Mouse (Mus musculus) T-helper 2 cell (primary cell): ENCODE measurements around the gene Gm26566.

Source experiments
- in situ Hi-C: fragments of 300-600 bp; cut with MboI, MseI; formaldehyde crosslinking; loops from one replicate; pipeline ENCODE4 v1.15.1; 2025; ENCODE audit warnings: high pct_unique_total_duplicates

The Gm26566 gene

GRCm38 (mm10) chr4:88721791-88722721 is at the start of gene Gm26566, which contains the start of gene Klhl9:
Gene Gm26566, plus strand, starts transcription at chr4:88721805.
Gene Klhl9, minus strand, starts transcription at chr4:88722465.
- in situ Hi-C loops = loop anchor here (5.0 kb wide), 1 partner anchor 80 kb away; the partner anchor contains the start of gene Ifna13

- in situ Hi-C loops = no loop called here
Measured at GRCm38 (mm10) chr4:88676824-88677223, 44.8 kb upstream of the Gm26566 start, which contains the start of gene Ifna16. Gene Ifna16, minus strand, starts transcription at chr4:88676924.

DNA sequence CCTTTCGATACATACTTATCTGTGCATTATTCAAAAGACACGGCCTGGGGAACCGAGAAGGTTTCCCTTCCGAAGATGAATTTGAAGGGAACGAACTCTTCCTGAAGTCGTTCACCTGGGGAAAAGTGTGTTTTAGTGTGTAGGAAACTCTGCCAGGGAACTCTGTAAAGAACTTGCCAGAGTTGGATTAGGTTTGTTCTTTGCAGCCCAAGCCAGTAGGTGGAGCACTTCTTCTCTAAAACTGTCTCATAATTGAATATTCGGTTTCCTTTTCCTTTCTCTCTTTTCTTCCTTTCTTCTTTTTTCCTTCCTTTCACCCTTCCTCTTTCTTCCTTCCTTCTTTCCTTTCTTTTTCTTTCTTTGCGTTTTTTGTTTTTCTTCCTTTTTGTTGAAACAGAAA is 41.2 kb upstream of the Gm26566 start:
- in situ Hi-C loops = no loop called here

DNA sequence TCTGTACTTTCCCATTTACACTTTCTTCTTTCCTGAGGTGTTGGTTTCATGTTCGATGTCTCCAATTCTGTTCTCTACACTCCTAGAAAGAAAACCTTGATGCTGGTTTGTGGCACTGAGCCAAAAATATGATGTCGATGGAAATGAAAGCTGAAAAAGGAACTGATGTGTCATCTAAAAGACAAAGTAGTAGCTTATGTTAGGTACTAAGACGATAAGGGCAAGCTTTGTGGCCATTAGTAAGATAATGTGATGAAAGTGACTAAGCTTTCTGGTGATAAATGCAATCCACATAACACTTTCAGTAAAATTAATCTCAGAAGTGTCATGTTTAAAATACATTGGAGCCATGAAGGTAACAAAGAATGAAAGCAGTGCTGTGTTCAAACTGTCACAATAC is 40.3 kb upstream of the Gm26566 start:
- in situ Hi-C loops = no loop called here

- in situ Hi-C loops = no loop called here
Measured at GRCm38 (mm10) chr4:88683812-88684211, 37.8 kb upstream of the Gm26566 start, which contains the start of gene Ifna2. Gene Ifna2, minus strand, starts transcription at chr4:88683912.

GRCm38 (mm10) chr4:88691259-88691658 is 30.3 kb upstream of the Gm26566 start, which contains the start of gene Ifnab:
Gene Ifnab, minus strand, starts transcription at chr4:88691359.
- in situ Hi-C loops = no loop called here

DNA sequence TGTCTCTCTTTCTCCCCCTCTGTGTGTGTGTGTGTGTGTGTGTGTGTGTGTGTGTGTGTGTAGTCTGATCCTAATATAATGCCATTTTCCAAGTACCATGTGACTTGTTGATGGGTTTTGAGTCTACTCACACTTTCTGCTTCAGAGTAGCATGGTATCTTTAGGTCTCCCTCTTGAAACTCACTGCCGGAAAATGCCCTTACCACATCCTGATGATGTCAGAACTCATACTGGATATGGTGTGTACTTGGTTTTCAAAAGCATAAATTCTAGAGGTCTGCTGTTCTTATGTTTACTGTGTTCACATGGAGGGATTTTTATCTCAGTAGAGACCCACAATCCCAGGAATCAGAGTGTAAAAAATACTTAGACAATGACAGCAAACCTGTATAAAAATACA is 29.1 kb upstream of the Gm26566 start:
- in situ Hi-C loops = no loop called here

- in situ Hi-C loops = no loop called here
Measured at GRCm38 (mm10) chr4:88693392-88693791, 28.2 kb upstream of the Gm26566 start.

DNA sequence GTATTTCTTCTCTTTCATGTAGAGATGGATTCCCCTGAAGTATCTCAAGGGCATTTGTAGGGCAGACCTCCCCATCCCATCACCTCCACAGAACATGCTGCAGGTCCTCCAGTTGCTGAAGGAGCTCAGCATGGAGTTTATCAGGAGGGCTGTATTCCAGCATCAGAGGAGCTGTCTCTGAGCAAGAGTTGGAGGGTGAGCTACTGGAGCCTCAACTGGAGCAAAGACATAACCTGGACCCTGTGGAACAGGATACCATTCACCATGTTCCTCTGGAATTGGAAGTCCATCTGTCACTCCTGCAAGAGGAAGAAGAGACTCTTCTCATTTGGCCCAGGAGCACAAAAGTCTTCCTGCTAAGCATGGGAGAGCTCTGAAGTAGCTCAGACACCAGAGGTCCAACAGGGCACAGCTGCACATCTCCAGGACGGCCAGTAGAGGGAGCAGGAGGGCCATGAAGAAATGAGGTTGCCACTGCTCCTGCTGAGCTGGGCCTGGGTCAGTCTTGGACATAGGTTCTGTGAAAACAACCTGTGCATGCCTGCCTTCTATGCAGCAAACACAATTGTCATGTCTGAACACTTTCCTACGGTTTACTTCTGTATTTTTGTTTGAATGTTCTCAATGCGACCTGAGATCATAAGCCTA is 25.2 kb upstream of the Gm26566 start:
- in situ Hi-C loops = no loop called here

- in situ Hi-C loops = no loop called here
Measured at GRCm38 (mm10) chr4:88697108-88697507, 24.5 kb upstream of the Gm26566 start.

DNA sequence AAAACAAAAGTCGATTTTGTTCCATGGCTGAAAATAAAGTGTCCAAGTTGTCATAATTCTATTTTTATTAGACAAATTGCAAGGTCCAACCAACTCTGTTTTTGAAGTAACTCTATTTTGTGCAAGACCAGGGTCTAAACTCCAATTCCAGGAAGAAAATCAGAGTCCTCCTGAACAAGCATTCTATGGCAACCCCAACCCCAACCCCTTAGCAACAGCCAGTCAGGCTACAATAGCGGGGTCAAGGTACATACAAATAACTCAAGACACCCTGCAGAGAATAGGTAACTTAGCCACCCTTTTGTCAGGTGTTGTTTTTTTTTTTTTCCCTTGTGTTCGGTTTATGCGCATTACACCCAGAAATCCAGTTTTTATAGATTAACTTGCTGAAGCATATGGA is 23.9 kb upstream of the Gm26566 start:
- in situ Hi-C loops = no loop called here

GRCm38 (mm10) chr4:88698781-88699180 is 22.8 kb upstream of the Gm26566 start:
- in situ Hi-C loops = no loop called here

DNA sequence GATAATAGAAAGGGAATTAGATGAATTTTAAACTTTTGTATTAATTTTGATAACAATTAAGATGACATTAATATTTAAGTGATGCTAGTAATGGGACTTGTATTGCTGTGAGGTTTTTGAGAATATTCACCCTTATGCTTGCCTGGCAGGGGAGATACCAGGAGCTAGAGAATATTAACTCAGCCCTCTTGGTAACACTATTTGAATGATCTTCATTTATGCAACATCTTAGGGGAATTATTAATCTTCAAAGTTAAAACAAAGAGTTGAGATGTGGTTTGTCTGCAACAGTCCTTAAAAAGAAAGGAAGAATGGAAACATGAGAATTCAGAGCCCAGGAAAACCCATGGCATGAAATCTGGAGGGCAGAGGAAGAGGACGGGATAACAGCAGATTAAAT is 22.3 kb upstream of the Gm26566 start:
- in situ Hi-C loops = no loop called here

GRCm38 (mm10) chr4:88705924-88706323 is 15.7 kb upstream of the Gm26566 start:
- in situ Hi-C loops = no loop called here

- in situ Hi-C loops = no loop called here
Measured at GRCm38 (mm10) chr4:88707128-88707826, 14.3 kb upstream of the Gm26566 start.

GRCm38 (mm10) chr4:88714281-88714680 is 7.3 kb upstream of the Gm26566 start:
- in situ Hi-C loops = no loop called here

DNA sequence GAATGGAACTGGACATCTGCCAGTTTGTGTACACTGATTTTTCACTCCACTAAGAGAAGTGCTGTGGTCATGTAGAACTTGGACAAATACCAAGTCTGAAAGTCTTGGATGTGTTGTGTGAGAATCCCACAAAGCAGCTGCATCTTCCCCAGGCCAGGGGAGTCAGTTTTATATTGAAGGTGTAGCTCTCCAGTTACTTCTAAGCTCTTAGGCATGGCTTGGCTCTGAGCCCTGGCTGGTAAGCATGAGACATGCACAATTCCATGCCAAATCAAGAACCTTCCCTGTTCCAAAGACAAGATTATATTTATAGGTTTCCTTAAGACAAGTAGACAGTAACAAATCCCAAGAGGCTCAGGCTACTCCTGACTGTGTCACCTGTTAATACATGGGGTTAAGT is 6.5 kb upstream of the Gm26566 start:
- in situ Hi-C loops = no loop called here

DNA sequence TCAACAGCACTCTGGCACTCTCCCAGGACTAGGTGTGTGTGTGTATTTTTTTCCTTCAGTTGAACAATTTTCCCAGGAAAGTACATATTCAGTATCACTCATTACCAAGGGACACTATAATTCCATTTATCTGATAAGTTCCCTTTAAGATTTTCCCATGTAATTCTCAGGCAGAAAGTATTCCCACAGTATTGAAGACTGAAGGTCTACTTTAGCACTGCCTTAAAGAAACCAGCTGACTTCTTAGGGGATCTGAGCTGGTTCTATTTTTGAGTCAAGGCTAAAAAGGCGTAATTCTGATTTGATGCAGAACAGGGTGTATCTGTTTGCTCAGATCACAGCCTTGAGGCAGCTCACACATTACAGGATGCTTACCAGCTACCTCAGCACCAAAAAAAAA is 2.9 kb upstream of the Gm26566 start:
- in situ Hi-C loops = no loop called here

- in situ Hi-C loops = loop anchor here (5.0 kb wide), 1 partner anchor 81 kb away; the partner anchor contains the start of gene Ifna13
Measured at GRCm38 (mm10) chr4:88723497-88724090, 2.0 kb downstream of the Gm26566 start.

GRCm38 (mm10) chr4:88726727-88727126 is 5.1 kb downstream of the Gm26566 start:
- in situ Hi-C loops = no loop called here

GRCm38 (mm10) chr4:88727324-88727723 is 5.7 kb downstream of the Gm26566 start:
- in situ Hi-C loops = no loop called here
